Mouse (Mus musculus): ENCODE measurements around the gene Plk1. TPM values are rescaled to one million over a fixed set of nuclear protein-coding genes. Genes with fewer than 3 reads are reported as not detected.

Gene Plk1
- total and polyA plus RNA-seq, 3 experiments, result 0.50 to 0.68 (median 0.59) TPM

DNA sequence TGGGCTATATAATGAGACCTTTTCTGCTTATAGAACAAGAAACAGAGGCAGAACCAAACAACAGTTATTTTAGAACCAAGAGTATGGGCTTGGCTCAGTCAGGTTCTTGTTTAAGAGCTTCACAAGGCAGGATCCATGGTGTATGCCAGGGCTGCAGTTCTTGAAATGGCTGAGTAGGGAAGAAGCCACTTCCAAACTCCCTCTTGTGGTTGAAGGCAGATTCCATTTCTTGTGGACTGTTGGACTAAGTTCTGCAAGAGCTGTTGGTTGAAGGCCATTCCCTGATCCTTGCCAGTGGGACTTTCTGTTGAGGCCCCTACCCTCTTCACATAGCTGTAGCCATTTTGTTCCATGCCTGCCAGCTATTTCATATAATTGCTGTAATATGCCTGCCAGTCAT, 34.7 kb downstream of the Plk1 start:
- no peak for TF ChIP-seq CTCF (IDR thresholded peaks at IDR 0.05)
- TF ChIP-seq POLR2A (IDR thresholded peaks at IDR 0.05; ENCODE audit: insufficient read depth, low read depth, low read length), result no peak
- TF ChIP-seq EP300 (IDR thresholded peaks at IDR 0.05; ENCODE audit: insufficient read depth, low read depth, low read length), result no peak
- intact Hi-C loops (cut with DNase I), result no loop called here
- Histone ChIP-seq H3K4me1 (ENCODE audit: control insufficient read depth, insufficient read depth, low read length) (no peaks in the 10 kb centered on the region), H3K4me3 (no peak overlapping the region), H3K79me2 (replicated peaks; ENCODE audit: control insufficient read depth, insufficient read depth, low read length) (no peaks in the 10 kb centered on the region), H3K27me3 (ENCODE audit: control insufficient read depth, insufficient read depth, low read length) (no peaks in the 10 kb centered on the region), H3K27ac (no peak overlapping the region), H3K9ac (ENCODE audit: low read depth, low read length) (no peak overlapping the region), H3K36me3 (ENCODE audit: control insufficient read depth, insufficient read depth, low read length) (no peaks in the 10 kb centered on the region)
- DNase-seq, result no peak

GRCm38 (mm10) chr7:122196771-122197170, 37.5 kb downstream of the Plk1 start:
- Histone ChIP-seq H3K27ac (no peak overlapping the region), H3K4me1 (ENCODE audit: control insufficient read depth, insufficient read depth, low read length) (no peaks in the 10 kb centered on the region), H3K79me2 (replicated peaks; ENCODE audit: control insufficient read depth, insufficient read depth, low read length) (no peaks in the 10 kb centered on the region), H3K4me3 (no peak overlapping the region), H3K27me3 (ENCODE audit: control insufficient read depth, insufficient read depth, low read length) (no peaks in the 10 kb centered on the region), H3K36me3 (ENCODE audit: control insufficient read depth, insufficient read depth, low read length) (no peaks in the 10 kb centered on the region), H3K9ac (ENCODE audit: low read depth, low read length) (no peak overlapping the region)
- 64% methylated on average over 9 of the region's 9 CpGs for WGBS
- intact Hi-C loops (cut with DNase I), result no loop called here
- no peak for DNase-seq
- no peak for TF ChIP-seq POLR2A (IDR thresholded peaks at IDR 0.05; ENCODE audit: insufficient read depth, low read depth, low read length)
- TF ChIP-seq CTCF (IDR thresholded peaks at IDR 0.05), result no peak
- no peak for TF ChIP-seq EP300 (IDR thresholded peaks at IDR 0.05; ENCODE audit: insufficient read depth, low read depth, low read length)

DNA sequence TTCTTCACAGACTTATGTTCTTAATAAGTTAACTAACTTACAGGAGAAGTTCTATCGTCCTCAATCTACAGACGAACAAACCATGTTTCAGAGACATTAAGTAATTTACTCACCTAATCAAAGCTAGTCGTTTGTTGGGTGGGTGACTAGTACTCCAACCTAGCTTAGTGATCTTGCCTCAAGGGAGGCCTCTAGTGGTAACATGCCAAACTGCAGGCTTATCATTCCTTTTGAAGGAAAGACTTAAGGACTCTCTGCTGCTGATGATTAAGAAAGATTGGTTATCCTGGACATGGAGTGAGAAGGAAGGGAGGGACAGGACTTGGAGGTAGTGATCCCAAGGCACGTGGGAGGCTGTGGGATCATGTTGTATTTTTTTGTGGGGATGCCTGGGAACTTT, 38.1 kb downstream of the Plk1 start:
- H3K27ac ChIP-seq, result no peak overlapping the region
- no peaks in the 10 kb centered on the region for H3K79me2 ChIP-seq (replicated peaks; ENCODE audit: control insufficient read depth, insufficient read depth, low read length)
- TF ChIP-seq EP300 (IDR thresholded peaks at IDR 0.05; ENCODE audit: insufficient read depth, low read depth, low read length) (no peak), CTCF (IDR thresholded peaks at IDR 0.05) (peak; percentile 85)
- intact Hi-C loops (cut with DNase I), result no loop called here
- H3K4me1 ChIP-seq (ENCODE audit: control insufficient read depth, insufficient read depth, low read length), result no peaks in the 10 kb centered on the region
- H3K27me3 ChIP-seq (ENCODE audit: control insufficient read depth, insufficient read depth, low read length), result no peaks in the 10 kb centered on the region
- WGBS, result 32% methylated on average over 4 of the region's 4 CpGs
- DNase-seq, result no peak
- no peak overlapping the region for H3K9ac ChIP-seq (ENCODE audit: low read depth, low read length)
- H3K4me3 ChIP-seq, result no peak overlapping the region
- H3K36me3 ChIP-seq (ENCODE audit: control insufficient read depth, insufficient read depth, low read length), result no peaks in the 10 kb centered on the region

- Histone ChIP-seq H3K27me3 (ENCODE audit: control insufficient read depth, insufficient read depth, low read length) (no peaks in the 10 kb centered on the region), H3K36me3 (ENCODE audit: control insufficient read depth, insufficient read depth, low read length) (no peaks in the 10 kb centered on the region), H3K9ac (ENCODE audit: low read depth, low read length) (no peak overlapping the region), H3K27ac (no peak overlapping the region), H3K4me3 (no peak overlapping the region), H3K79me2 (replicated peaks; ENCODE audit: control insufficient read depth, insufficient read depth, low read length) (no peaks in the 10 kb centered on the region), H3K4me1 (ENCODE audit: control insufficient read depth, insufficient read depth, low read length) (no peaks in the 10 kb centered on the region)
- DNase-seq, result no peak
- WGBS, result 18% methylated on average over 5 of the region's 5 CpGs
- intact Hi-C loops (cut with DNase I), result loop anchor here (1.0 to 2.0 kb wide), 3 partner anchors 43 to 262 kb away; no protein-coding TSS in a partner anchor
- no peak for TF ChIP-seq EP300 (IDR thresholded peaks at IDR 0.05; ENCODE audit: insufficient read depth, low read depth, low read length)
- TF ChIP-seq CTCF (IDR thresholded peaks at IDR 0.05), result peak; percentile 90
Observed at GRCm38 (mm10) chr7:122199296-122199695, 40.1 kb downstream of the Plk1 start.

DNA sequence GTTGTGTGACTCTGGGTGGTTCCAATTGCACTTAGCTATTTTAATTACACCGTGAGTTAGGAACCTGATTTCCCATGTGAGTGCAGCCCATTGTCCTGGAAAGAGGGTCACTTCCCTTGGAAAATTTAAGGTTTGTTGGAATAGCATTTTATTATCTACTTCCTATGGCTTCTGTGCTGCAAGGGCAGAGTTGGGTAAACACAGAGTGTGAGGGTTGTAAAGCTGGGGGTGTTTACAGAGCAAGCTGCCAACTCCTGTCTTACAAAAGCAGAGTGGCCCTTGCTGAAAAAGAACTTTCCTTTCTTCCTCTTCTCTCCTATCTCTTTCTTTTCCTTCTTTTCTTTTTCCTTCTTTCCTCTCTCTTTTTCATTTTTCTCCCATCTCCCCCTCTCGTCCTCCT, 44.7 kb downstream of the Plk1 start:
- no peak overlapping the region for H3K27ac ChIP-seq
- H3K9ac ChIP-seq (ENCODE audit: low read depth, low read length), result no peak overlapping the region
- TF ChIP-seq POLR2A (IDR thresholded peaks at IDR 0.05; ENCODE audit: insufficient read depth, low read depth, low read length), result no peak
- TF ChIP-seq CTCF (IDR thresholded peaks at IDR 0.05), result no peak
- no peak for TF ChIP-seq EP300 (IDR thresholded peaks at IDR 0.05; ENCODE audit: insufficient read depth, low read depth, low read length)
- no peak overlapping the region for H3K4me3 ChIP-seq
- no peak for DNase-seq
- no peaks in the 10 kb centered on the region for H3K36me3 ChIP-seq (ENCODE audit: control insufficient read depth, insufficient read depth, low read length)
- intact Hi-C loops (cut with DNase I), result no loop called here
- 28% methylated on average over 2 of the region's 2 CpGs for WGBS
- no peaks in the 10 kb centered on the region for H3K4me1 ChIP-seq (ENCODE audit: control insufficient read depth, insufficient read depth, low read length)
- no peaks in the 10 kb centered on the region for H3K79me2 ChIP-seq (replicated peaks; ENCODE audit: control insufficient read depth, insufficient read depth, low read length)
- H3K27me3 ChIP-seq (ENCODE audit: control insufficient read depth, insufficient read depth, low read length), result no peaks in the 10 kb centered on the region

GRCm38 (mm10) chr7:122206121-122206520, 46.9 kb downstream of the Plk1 start:
- Histone ChIP-seq H3K4me1 (ENCODE audit: control insufficient read depth, insufficient read depth, low read length) (no peaks in the 10 kb centered on the region), H3K36me3 (ENCODE audit: control insufficient read depth, insufficient read depth, low read length) (no peaks in the 10 kb centered on the region), H3K4me3 (no peak overlapping the region), H3K27ac (no peak overlapping the region), H3K27me3 (ENCODE audit: control insufficient read depth, insufficient read depth, low read length) (no peaks in the 10 kb centered on the region), H3K79me2 (replicated peaks; ENCODE audit: control insufficient read depth, insufficient read depth, low read length) (no peaks in the 10 kb centered on the region), H3K9ac (ENCODE audit: low read depth, low read length) (no peak overlapping the region)
- WGBS, result 71% methylated on average over 2 of the region's 2 CpGs
- DNase-seq, result no peak
- intact Hi-C loops (cut with DNase I), result no loop called here
- TF ChIP-seq POLR2A (IDR thresholded peaks at IDR 0.05; ENCODE audit: insufficient read depth, low read depth, low read length) (no peak), EP300 (IDR thresholded peaks at IDR 0.05; ENCODE audit: insufficient read depth, low read depth, low read length) (no peak), CTCF (IDR thresholded peaks at IDR 0.05) (no peak)

Measured in heart, adult 2 months (tissue).